Mouse (Mus musculus) urinary bladder, adult 2 months (tissue): ENCODE results near the gene Afap1l2. TPM values are rescaled to one million over a fixed set of nuclear protein-coding genes. Genes with fewer than 3 reads are reported as not detected.

Experiments used
- DNase-seq: peaks from one replicate; pipeline ENCODE4 v3.0.0; 2022; ENCODE audit warnings: low spot score
- polyA plus RNA-seq: library from polyadenylated mRNA; depleted of rRNA; stranded (reverse); fragments of >200 nt; gene quantifications from 2 replicates; pipeline ENCODE4 v1.2.3, GENCODE M21; 2012; rRNA removed

Afap1l2 gene
- polyA plus RNA-seq, 1 experiment: 11.4 TPM

- no peak for DNase-seq
Observed at GRCm38 (mm10) chr19:56887879-56888278, 120.1 kb downstream of the Afap1l2 start.

GRCm38 (mm10) chr19:56877364-56877763, 130.7 kb downstream of the Afap1l2 start:
- DNase-seq: no peak

GRCm38 (mm10) chr19:56874601-56875315, 133.3 kb downstream of the Afap1l2 start:
- no peak for DNase-seq

- peak; percentile 25 for DNase-seq
Observed at GRCm38 (mm10) chr19:56873816-56874600, 134.0 kb downstream of the Afap1l2 start, which contains the start of gene Vwa2. Gene Vwa2 (plus strand): TSS chr19:56874249.

GRCm38 (mm10) chr19:56867701-56868100, 140.3 kb downstream of the Afap1l2 start:
- no peak for DNase-seq

Other genes with a start within 250 kb of the Afap1l2 start
- gene Ccdc186, start 186.0 kb downstream of the Afap1l2 start, polyA plus RNA-seq: 10.4 and 14.2 TPM in 2 replicates
- gene Tdrd1, start 182.0 kb downstream of the Afap1l2 start, polyA plus RNA-seq: 0.03 and 0.06 TPM in 2 replicates
- 0.01 TPM in 1 of 2 replicates, not detected in the other for gene Vwa2, start 134.0 kb downstream of the Afap1l2 start, polyA plus RNA-seq